Mouse (Mus musculus) intestine, postnatal 0 days (tissue): ENCODE results near the gene Ltb. TPM values are rescaled to one million over a fixed set of nuclear protein-coding genes. Genes with fewer than 3 reads are reported as not detected.

ENCODE experiments used
- ATAC-seq: fragments of 200-750 bp; cut with Nextera tagmentation; 2 replicates; pipeline ENCODE4 v1.8.0; 2017; ENCODE audit warnings: mild to moderate bottlenecking, moderate TSS enrichment, moderate library complexity
- H3K27ac ChIP-seq: fragments of 300-500 bp; sonication (generic); 2 replicates; pipeline ENCODE4 v1.5.1; 2014; ENCODE audit warnings: mild to moderate bottlenecking, low read depth, low read length, moderate library complexity
- H3K27me3 ChIP-seq: fragments of 300-500 bp; sonication (generic); replicated peaks from 2 replicates; pipeline ENCODE4 v1.6.1; 2014; ENCODE audit warnings: low read length, mixed read lengths; ENCODE audit not compliant: control insufficient read depth, insufficient read depth
- H3K36me3 ChIP-seq: fragments of 300-500 bp; sonication (generic); 2 replicates; pipeline ENCODE4 v1.6.1; 2014; ENCODE audit warnings: mild to moderate bottlenecking, moderate library complexity; ENCODE audit not compliant: control insufficient read depth, insufficient read depth
- H3K4me1 ChIP-seq: fragments of 300-500 bp; sonication (generic); replicated peaks from 2 replicates; pipeline ENCODE4 v1.6.1; 2014; ENCODE audit warnings: antibody characterized with exemption, low read length, mixed read lengths; ENCODE audit not compliant: control insufficient read depth, insufficient read depth
- H3K4me2 ChIP-seq: fragments of 300-500 bp; sonication (generic); replicated peaks from 2 replicates; pipeline ENCODE4 v1.6.1; 2014; ENCODE audit warnings: low read depth, mild to moderate bottlenecking, moderate library complexity
- H3K4me3 ChIP-seq: fragments of 300-500 bp; sonication (generic); 2 replicates; pipeline ENCODE4 v1.5.1; 2014; ENCODE audit warnings: low read depth, low read length
- H3K9ac ChIP-seq: fragments of 300-500 bp; sonication (generic); 2 replicates; pipeline ENCODE4 v1.6.1; 2014; ENCODE audit warnings: mild to moderate bottlenecking, low read depth, low read length
- H3K9me3 ChIP-seq: fragments of 300-500 bp; sonication (generic); 2 replicates; pipeline ENCODE4 v1.6.1; 2016; ENCODE audit warnings: mixed run types; ENCODE audit not compliant: control insufficient read depth
- CTCF ChIP-seq: sonication (generic); IDR thresholded peaks from 2 replicates; pipeline ENCODE4 v1.5.1; 2016; ENCODE audit warnings: low read depth, mild to moderate bottlenecking, control low read depth, antibody characterized with exemption, moderate library complexity
- WGBS: fragments of 180-500 bp; shearing (Covaris S2); extraction: QIAGEN DNeasy Blood & Tissue Kit; methylation state at CpG from one replicate; pipeline ENCODE4 v1.1.7; 2014; 5-methylcytosine and 5-hydroxymethylcytosine counted together
- polyA plus RNA-seq: library from polyadenylated mRNA; unstranded; fragments of >200 nt; fragmentation: Nextera tagmentation; extraction: Ambion mirVana; gene quantifications from 2 replicates; pipeline ENCODE4 v1.2.1, GENCODE M21; 2015

Gene Ltb
- polyA plus RNA-seq, 1 experiment from 2014 or later, result 1.7 TPM

GRCm38 (mm10) chr17:35153931-35154330 lies 40.3 kb upstream of the Ltb start:
- no peak for ATAC-seq
- no peak for TF ChIP-seq CTCF
- 80% methylated on average over 4 of the region's 4 CpGs for WGBS

GRCm38 (mm10) chr17:35154616-35155015 lies 39.6 kb upstream of the Ltb start:
- no peak overlapping the region for H3K4me3 ChIP-seq
- no peaks in the 10 kb centered on the region for H3K27me3 ChIP-seq
- H3K9ac ChIP-seq, result no peak overlapping the region
- no peak for TF ChIP-seq CTCF
- no peaks in the 10 kb centered on the region for H3K4me1 ChIP-seq
- H3K4me2 ChIP-seq, result no peak overlapping the region
- no peaks in the 10 kb centered on the region for H3K9me3 ChIP-seq
- H3K27ac ChIP-seq, result no peak overlapping the region; the same call in 1 of the 2 replicates
- WGBS, result 82% methylated on average over 7 of the region's 7 CpGs
- H3K36me3 ChIP-seq, result peaks cover 97% of the 10 kb centered on the region
- ATAC-seq, result no peak

More at GRCm38 (mm10) chr17:35153931-35154330, 40.3 kb upstream of the Ltb start:
- Histone ChIP-seq H3K9me3 (no peaks in the 10 kb centered on the region), H3K27me3 (no peaks in the 10 kb centered on the region), H3K4me3 (no peak overlapping the region), H3K4me1 (no peaks in the 10 kb centered on the region), H3K4me2 (no peak overlapping the region), H3K36me3 (peaks cover 97% of the 10 kb centered on the region), H3K9ac (no peak overlapping the region), H3K27ac (no peak overlapping the region)

GRCm38 (mm10) chr17:35155451-35155850 lies 38.8 kb upstream of the Ltb start:
- no peak for ATAC-seq
- Histone ChIP-seq H3K9me3 (no peaks in the 10 kb centered on the region), H3K4me1 (no peaks in the 10 kb centered on the region), H3K36me3 (peaks cover 97% of the 10 kb centered on the region), H3K4me3 (no peak overlapping the region), H3K4me2 (no peak overlapping the region), H3K27me3 (no peaks in the 10 kb centered on the region), H3K9ac (no peak overlapping the region), H3K27ac (no peak overlapping the region)
- 91% methylated on average over 12 of the region's 12 CpGs for WGBS
- no peak for TF ChIP-seq CTCF

- TF ChIP-seq CTCF, result no peak
- H3K27me3 ChIP-seq, result no peaks in the 10 kb centered on the region
- no peaks in the 10 kb centered on the region for H3K4me1 ChIP-seq
- H3K27ac ChIP-seq, result no peak overlapping the region
- H3K9ac ChIP-seq, result no peak overlapping the region
- peaks cover 99% of the 10 kb centered on the region for H3K36me3 ChIP-seq
- H3K4me3 ChIP-seq, result no peak overlapping the region
- no peaks in the 10 kb centered on the region for H3K9me3 ChIP-seq
- WGBS, result 86% methylated on average over 33 of the region's 33 CpGs
- ATAC-seq, result no peak
- H3K4me2 ChIP-seq, result no peak overlapping the region
Measured at GRCm38 (mm10) chr17:35156461-35157200, 37.6 kb upstream of the Ltb start.

- no peaks in the 10 kb centered on the region for H3K9me3 ChIP-seq
- peaks cover 100% of the 10 kb centered on the region for H3K36me3 ChIP-seq
- H3K4me3 ChIP-seq, result no peak overlapping the region
- H3K4me2 ChIP-seq, result no peak overlapping the region
- H3K27me3 ChIP-seq, result no peaks in the 10 kb centered on the region
- no peak for ATAC-seq
- WGBS, result 92% methylated on average over 8 of the region's 8 CpGs
- H3K27ac ChIP-seq, result no peak overlapping the region
- TF ChIP-seq CTCF, result no peak
- no peaks in the 10 kb centered on the region for H3K4me1 ChIP-seq
- no peak overlapping the region for H3K9ac ChIP-seq
Measured at GRCm38 (mm10) chr17:35157254-35157653, 37.0 kb upstream of the Ltb start.

- no peaks in the 10 kb centered on the region for H3K27me3 ChIP-seq
Measured at GRCm38 (mm10) chr17:35157661-35158175, 36.5 kb upstream of the Ltb start.

More at GRCm38 (mm10) chr17:35157661-35158175, 36.5 kb upstream of the Ltb start:
- 84% methylated on average over 8 of the region's 8 CpGs for WGBS
- Histone ChIP-seq H3K36me3 (peaks cover 96% of the 10 kb centered on the region), H3K9me3 (no peaks in the 10 kb centered on the region), H3K4me2 (no peak overlapping the region), H3K27ac (no peak overlapping the region), H3K9ac (no peak overlapping the region), H3K4me1 (no peaks in the 10 kb centered on the region; the same call in 1 of the 2 replicates), H3K4me3 (no peak overlapping the region)
- no peak for ATAC-seq
- TF ChIP-seq CTCF, result no peak
